Mouse (Mus musculus): ENCODE data around the gene Pnp2.
"Not testable (repeated sequence)": the region's sequence is repeated elsewhere in the genome, so short reads cannot be mapped to it uniquely, and the experiment has no call there.

Pnp2 gene

GRCm38 (mm10) chr14:50957146-50957545 lies 1.4 kb downstream of the Pnp2 start:
- DNase-seq (ENCODE audit: low read depth, low spot score): not testable (repeated sequence)

GRCm38 (mm10) chr14:50958289-50958995 lies 2.6 kb downstream of the Pnp2 start:
- not testable (repeated sequence) for DNase-seq (ENCODE audit: low read depth, low spot score)

GRCm38 (mm10) chr14:50968216-50968980 lies 12.6 kb downstream of the Pnp2 start:
- no peak for DNase-seq (ENCODE audit: low read depth, low spot score)

- no peak for DNase-seq (ENCODE audit: low read depth, low spot score)
These were observed 13.2 kb downstream of the Pnp2 start for GRCm38 (mm10) chr14:50969041-50969440.

- peak; percentile 89 for DNase-seq (ENCODE audit: low read depth, low spot score)
These were observed 14.1 kb downstream of the Pnp2 start for GRCm38 (mm10) chr14:50969558-50970544.

- DNase-seq (ENCODE audit: low read depth, low spot score): no peak
These were observed 15.0 kb downstream of the Pnp2 start for GRCm38 (mm10) chr14:50970822-50971221.

DNA sequence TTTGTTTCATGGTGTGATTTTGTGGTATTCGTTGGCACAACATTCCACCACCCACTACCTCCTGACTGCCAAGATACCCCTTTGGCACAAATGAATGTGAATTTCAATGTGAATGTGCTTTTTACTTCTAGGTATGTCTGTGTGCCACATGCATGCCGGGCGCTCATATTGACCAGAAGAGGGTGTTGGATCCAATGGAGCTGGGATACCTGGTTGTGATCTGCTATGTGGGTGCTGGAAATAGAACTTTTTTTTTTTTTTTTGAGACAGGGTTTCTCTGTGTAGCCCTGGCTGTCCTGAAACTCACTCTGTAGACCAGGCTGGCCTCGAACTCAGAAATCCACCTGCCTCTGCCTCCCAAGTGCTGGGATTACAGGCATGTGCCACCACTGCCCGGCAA lies 17.3 kb downstream of the Pnp2 start:
- peak; percentile 39 for DNase-seq (ENCODE audit: low read depth, low spot score)

- DNase-seq (ENCODE audit: low read depth, low spot score): peak; percentile 66
These were observed 17.9 kb downstream of the Pnp2 start for GRCm38 (mm10) chr14:50973700-50974099.

- DNase-seq (ENCODE audit: low read depth, low spot score): no peak
These were observed 19.2 kb downstream of the Pnp2 start for GRCm38 (mm10) chr14:50975001-50975400.

GRCm38 (mm10) chr14:50976674-50977073 lies 20.9 kb downstream of the Pnp2 start:
- no peak for DNase-seq (ENCODE audit: low read depth, low spot score)

GRCm38 (mm10) chr14:50978451-50978850 lies 22.7 kb downstream of the Pnp2 start:
- DNase-seq (ENCODE audit: low read depth, low spot score): not testable (repeated sequence)

GRCm38 (mm10) chr14:50979631-50980030 lies 23.8 kb downstream of the Pnp2 start:
- peak; percentile 62 for DNase-seq (ENCODE audit: low read depth, low spot score)

GRCm38 (mm10) chr14:50981207-50981606 lies 25.4 kb downstream of the Pnp2 start:
- DNase-seq (ENCODE audit: low read depth, low spot score): no peak

DNA sequence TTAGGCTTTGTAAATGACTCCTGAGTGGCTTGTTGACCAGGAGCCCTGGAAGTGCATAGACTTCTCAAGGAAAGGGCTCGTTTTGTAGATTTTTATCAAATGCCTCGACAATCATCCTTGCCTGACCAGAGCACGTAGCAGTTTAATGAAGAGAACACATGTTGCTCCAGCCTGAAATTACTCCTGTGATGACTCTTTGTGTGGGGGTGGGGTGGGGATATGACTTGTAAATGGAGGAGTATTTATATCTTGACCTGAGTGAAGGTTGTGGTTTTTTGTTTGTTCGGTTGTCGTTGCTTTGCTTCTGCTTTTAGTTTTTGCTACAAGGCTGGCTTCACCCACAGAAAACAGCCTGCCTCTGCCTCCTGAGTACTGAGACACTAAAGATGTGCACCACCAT lies 26.0 kb downstream of the Pnp2 start:
- DNase-seq (ENCODE audit: low read depth, low spot score): no peak

- DNase-seq (ENCODE audit: low read depth, low spot score): no peak
These were observed 31.9 kb downstream of the Pnp2 start for GRCm38 (mm10) chr14:50987668-50988067.

GRCm38 (mm10) chr14:50991037-50991436 lies 35.2 kb downstream of the Pnp2 start:
- DNase-seq (ENCODE audit: low read depth, low spot score): no peak

DNA sequence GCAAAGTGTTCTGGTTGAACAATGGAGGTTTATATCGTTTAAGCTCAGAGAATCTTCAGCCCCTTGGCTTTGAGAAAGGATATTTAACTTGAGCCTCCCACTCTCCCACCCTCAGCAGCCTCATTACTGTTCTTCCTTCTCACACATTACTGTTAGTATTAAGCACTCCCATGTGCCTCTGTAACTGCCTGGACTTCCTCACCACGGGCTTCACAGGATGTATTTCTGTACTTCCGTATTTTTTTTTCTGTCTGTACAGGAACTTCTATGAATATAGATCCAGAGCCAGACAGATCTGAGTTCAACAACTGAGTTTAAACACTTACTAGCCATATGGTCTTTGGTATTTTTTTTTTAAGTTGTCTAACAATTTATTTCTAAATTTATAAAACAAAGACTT lies 41.3 kb downstream of the Pnp2 start:
- no peak for DNase-seq (ENCODE audit: low read depth, low spot score)

DNA sequence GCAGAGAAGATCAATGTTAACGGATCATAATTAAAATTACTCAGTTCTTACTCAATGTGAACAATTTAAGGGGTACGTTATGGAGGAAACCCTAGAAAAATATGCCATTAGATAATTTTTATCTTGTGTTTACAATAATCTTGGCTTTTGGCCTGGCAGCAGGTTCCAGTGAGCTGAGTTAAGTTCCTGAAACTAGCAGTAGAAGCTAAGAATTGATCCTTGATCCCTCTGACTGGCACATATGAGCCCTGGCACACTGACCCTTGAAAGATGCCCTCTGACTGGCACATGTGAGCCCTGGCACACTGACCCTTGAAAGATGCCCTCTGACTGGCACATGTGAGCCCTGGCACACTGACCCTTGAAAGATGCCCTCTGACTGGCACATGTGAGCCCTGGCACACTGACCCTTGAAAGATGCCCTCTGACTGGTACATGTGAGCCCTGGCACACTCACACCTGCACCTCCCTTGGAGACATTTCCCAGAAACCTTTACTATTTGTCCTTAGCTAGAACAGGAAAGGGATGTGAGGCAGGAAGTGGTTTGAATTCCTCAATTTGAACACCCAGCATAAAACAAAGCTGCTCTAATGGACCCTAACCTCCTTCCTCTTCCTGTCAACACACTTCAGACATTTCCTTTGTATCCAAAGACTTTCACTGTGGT lies 42.3 kb downstream of the Pnp2 start:
- DNase-seq (ENCODE audit: low read depth, low spot score): no peak

DNA sequence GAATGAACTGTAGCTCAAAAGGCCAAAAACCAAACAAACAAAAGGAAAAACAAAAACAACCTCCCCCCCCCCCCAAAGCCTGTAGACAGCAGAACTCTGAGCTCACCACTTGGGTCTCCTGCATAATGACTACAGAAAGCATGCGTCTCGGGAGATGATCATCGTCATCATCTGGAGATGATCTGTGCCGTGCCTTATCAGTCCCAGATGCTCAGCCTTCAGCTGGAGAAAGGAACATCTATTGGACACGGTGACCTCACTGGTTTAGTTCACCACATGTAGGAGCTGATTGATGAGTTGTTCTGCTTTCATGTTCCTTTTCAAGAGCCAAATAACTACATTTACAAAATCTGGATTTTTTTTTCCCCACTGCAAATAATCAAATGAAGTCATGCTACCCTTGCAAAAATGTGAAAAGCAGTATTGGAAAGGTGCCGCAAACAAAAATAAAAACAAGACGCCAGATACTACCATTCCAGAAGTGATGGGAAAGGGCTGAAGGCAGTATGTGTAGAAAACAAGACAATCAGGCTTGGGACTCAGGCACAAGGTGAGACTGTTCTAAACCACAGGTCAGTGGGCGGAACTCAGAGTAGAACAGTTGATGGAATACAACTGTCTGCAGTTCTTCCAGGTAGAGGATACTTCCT lies 51.5 kb downstream of the Pnp2 start, which contains the start of gene Rnase10:
Gene Rnase10 (plus strand): TSS at position 600 of the 650 bp plus-strand sequence.
- DNase-seq (ENCODE audit: low read depth, low spot score): no peak

- no peak for DNase-seq (ENCODE audit: low read depth, low spot score)
These were observed 52.3 kb downstream of the Pnp2 start for GRCm38 (mm10) chr14:51007914-51008713.

Data from ZHBTc4 (cell line).